Mouse (Mus musculus): ENCODE measurements around the gene Inpp5b. TPM values are rescaled to one million over a fixed set of nuclear protein-coding genes. Genes with fewer than 3 reads are reported as not detected.

Inpp5b gene
- total and polyA plus RNA-seq, 2 experiments from 2014 or later, result 14.3 to 20.5 TPM

DNA sequence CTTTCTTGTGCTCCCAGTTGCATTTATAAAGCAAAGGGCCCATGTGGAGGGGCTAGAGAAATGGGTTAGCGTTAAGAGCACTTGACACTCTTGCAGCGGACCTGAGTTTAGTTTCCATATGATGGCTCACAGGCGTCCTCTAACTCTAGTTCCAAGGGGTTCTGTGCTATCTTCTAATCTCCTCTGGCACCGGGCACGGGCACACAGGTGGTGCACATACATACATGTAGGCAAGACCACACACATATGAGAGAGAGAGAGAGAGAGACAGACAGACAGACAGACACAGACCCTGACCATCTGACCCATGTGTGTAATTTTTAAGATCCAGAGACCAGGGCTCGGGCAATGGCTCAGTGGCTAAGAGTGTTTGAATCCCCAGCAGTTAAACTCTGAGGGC, 32.3 kb downstream of the Inpp5b start:
- no peak for TF ChIP-seq CTCF (IDR thresholded peaks at IDR 0.05)
- WGBS, result 93% methylated on average over 6 of the region's 6 CpGs
- Histone ChIP-seq H3K4me3 (ENCODE audit: low read depth, low read length) (no peak overlapping the region), H3K4me2 (ENCODE audit: low read depth, low read length, poor library complexity, severe bottlenecking) (no peak overlapping the region), H3K4me1 (ENCODE audit: insufficient read depth, low read length) (no peaks in the 10 kb centered on the region), H3K9me3 (ENCODE audit: low read length) (no peaks in the 10 kb centered on the region), H3K27ac (ENCODE audit: low read depth, low read length) (no peak overlapping the region), H3K27me3 (ENCODE audit: insufficient read depth, low read length) (no peaks in the 10 kb centered on the region), H3K9ac (replicated peaks; ENCODE audit: low read length, poor library complexity, severe bottlenecking) (no peak overlapping the region), H3K36me3 (ENCODE audit: insufficient read depth, low read length) (peaks cover 7% of the 10 kb centered on the region)
- ATAC-seq (ENCODE audit: low FRiP score) (no peak), DNase-seq (ENCODE audit: low spot score) (no peak)

DNA sequence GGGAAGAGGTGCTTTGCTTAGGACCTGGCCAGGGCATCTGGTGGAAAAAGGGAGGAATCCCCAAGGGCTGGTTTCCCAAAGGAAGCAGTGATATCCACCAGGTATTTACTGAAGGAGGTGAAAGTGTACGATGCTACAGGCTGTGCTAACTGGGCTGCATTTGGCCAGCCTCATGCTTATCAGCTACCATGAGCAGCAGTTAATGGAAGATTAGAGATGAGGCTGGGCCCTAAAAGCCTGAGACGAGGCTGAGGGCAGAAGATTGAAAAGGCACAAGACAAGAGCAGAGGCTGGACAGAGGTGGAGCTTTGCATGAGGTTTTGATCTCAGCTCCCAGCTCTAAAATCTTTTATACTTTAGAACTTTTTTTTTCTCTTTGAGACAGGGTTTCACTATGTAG, 32.8 kb downstream of the Inpp5b start:
- TF ChIP-seq CTCF (IDR thresholded peaks at IDR 0.05), result no peak
- WGBS, result 72% methylated on average over 2 of the region's 2 CpGs
- DNase-seq (ENCODE audit: low spot score), result no peak

DNA sequence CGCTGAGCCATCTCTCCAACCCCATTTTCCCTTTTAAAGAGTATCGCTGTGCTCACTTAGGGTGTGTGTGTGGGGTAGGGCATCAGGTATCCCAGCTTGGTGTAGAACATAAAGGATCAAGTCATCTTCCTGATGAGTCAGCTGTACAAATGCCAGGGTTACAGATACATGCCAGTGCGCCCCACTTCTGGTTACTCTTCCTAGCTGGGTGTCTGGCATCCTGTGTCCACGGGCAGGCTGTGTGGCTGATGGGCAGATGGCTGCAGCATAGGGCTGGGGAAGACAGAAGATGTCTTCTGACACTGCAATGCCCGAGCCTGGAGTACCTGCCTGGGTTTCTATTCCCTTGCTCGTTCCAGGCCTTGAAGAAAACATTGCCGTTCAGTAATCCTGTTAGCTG, 39.7 kb downstream of the Inpp5b start:
- no peaks in the 10 kb centered on the region for H3K27me3 ChIP-seq (ENCODE audit: insufficient read depth, low read length)
- H3K4me3 ChIP-seq (ENCODE audit: low read depth, low read length), result no peak overlapping the region
- 83% methylated on average over 7 of the region's 7 CpGs for WGBS
- no peaks in the 10 kb centered on the region for H3K9me3 ChIP-seq (ENCODE audit: low read length)
- no peaks in the 10 kb centered on the region for H3K4me1 ChIP-seq (ENCODE audit: insufficient read depth, low read length)
- H3K4me2 ChIP-seq (ENCODE audit: low read depth, low read length, poor library complexity, severe bottlenecking), result no peak overlapping the region
- no peak for DNase-seq (ENCODE audit: low spot score)
- no peak overlapping the region for H3K27ac ChIP-seq (ENCODE audit: low read depth, low read length)
- ATAC-seq (ENCODE audit: low FRiP score), result no peak
- TF ChIP-seq CTCF (IDR thresholded peaks at IDR 0.05), result no peak
- H3K36me3 ChIP-seq (ENCODE audit: insufficient read depth, low read length), result peaks cover 63% of the 10 kb centered on the region
- H3K9ac ChIP-seq (replicated peaks; ENCODE audit: low read length, poor library complexity, severe bottlenecking), result no peak overlapping the region

More for the DNA sequence above, 32.8 kb downstream of the Inpp5b start:
- no peaks in the 10 kb centered on the region for H3K9me3 ChIP-seq (ENCODE audit: low read length)
- H3K27me3 ChIP-seq (ENCODE audit: insufficient read depth, low read length), result no peaks in the 10 kb centered on the region
- H3K4me2 ChIP-seq (ENCODE audit: low read depth, low read length, poor library complexity, severe bottlenecking), result no peak overlapping the region
- no peak overlapping the region for H3K9ac ChIP-seq (replicated peaks; ENCODE audit: low read length, poor library complexity, severe bottlenecking)
- H3K36me3 ChIP-seq (ENCODE audit: insufficient read depth, low read length), result peaks cover 11% of the 10 kb centered on the region
- H3K27ac ChIP-seq (ENCODE audit: low read depth, low read length), result no peak overlapping the region
- H3K4me3 ChIP-seq (ENCODE audit: low read depth, low read length), result no peak overlapping the region
- H3K4me1 ChIP-seq (ENCODE audit: insufficient read depth, low read length), result no peaks in the 10 kb centered on the region
- ATAC-seq (ENCODE audit: low FRiP score), result no peak

DNA sequence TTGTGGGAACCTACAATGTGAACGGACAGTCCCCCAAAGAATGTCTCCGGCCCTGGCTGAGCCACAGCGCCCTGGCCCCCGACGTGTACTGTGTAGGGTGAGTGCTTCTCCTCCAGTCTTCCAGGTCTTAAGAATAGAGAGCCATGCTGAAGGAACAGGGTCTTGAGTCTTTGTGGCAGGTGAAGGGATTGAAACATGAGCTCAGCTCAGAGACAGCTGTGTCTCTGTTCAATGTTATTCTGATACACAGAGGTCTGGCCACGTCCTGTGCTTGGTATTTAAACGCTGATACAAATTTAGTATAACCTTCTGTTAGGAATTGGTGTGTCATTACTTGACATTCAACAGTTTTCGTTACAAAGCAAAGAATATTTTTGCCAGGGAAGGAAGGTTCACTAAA, 40.7 kb downstream of the Inpp5b start:
- Histone ChIP-seq H3K9me3 (ENCODE audit: low read length) (no peaks in the 10 kb centered on the region), H3K27me3 (ENCODE audit: insufficient read depth, low read length) (no peaks in the 10 kb centered on the region), H3K4me3 (ENCODE audit: low read depth, low read length) (no peak overlapping the region), H3K4me1 (ENCODE audit: insufficient read depth, low read length) (no peaks in the 10 kb centered on the region), H3K27ac (ENCODE audit: low read depth, low read length) (no peak overlapping the region), H3K9ac (replicated peaks; ENCODE audit: low read length, poor library complexity, severe bottlenecking) (no peak overlapping the region), H3K4me2 (ENCODE audit: low read depth, low read length, poor library complexity, severe bottlenecking) (no peak overlapping the region), H3K36me3 (ENCODE audit: insufficient read depth, low read length) (peaks cover 70% of the 10 kb centered on the region)
- no peak for TF ChIP-seq CTCF (IDR thresholded peaks at IDR 0.05)
- WGBS, result 96% methylated on average over 8 of the region's 8 CpGs
- DNase-seq (ENCODE audit: low spot score), result no peak
- no peak for ATAC-seq (ENCODE audit: low FRiP score)

DNA sequence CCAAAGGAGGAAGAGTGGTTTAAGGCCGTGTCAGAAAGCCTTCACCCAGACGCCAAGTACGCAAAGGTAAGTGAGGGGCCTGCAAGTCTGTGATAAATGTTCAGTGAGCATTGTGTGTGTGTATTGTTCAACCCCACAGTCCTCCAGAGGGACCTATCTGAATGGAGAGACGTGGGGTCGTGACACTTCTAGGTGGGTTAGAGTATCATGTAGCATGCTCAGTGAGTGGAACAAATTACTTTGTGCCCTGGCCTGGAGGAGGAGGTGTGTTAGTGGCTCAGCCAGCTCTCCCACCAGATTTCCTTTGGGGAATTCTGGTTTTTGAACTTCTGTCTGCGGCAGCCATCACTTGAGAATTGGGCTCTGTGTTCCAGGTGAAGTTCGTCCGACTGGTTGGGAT, 42.3 kb downstream of the Inpp5b start:
- Histone ChIP-seq H3K4me3 (ENCODE audit: low read depth, low read length) (no peak overlapping the region), H3K4me2 (ENCODE audit: low read depth, low read length, poor library complexity, severe bottlenecking) (no peak overlapping the region), H3K27ac (ENCODE audit: low read depth, low read length) (no peak overlapping the region), H3K4me1 (ENCODE audit: insufficient read depth, low read length) (no peaks in the 10 kb centered on the region), H3K36me3 (ENCODE audit: insufficient read depth, low read length) (peaks cover 74% of the 10 kb centered on the region), H3K9me3 (ENCODE audit: low read length) (no peaks in the 10 kb centered on the region), H3K27me3 (ENCODE audit: insufficient read depth, low read length) (no peaks in the 10 kb centered on the region), H3K9ac (replicated peaks; ENCODE audit: low read length, poor library complexity, severe bottlenecking) (no peak overlapping the region)
- TF ChIP-seq CTCF (IDR thresholded peaks at IDR 0.05), result no peak
- 92% methylated on average over 8 of the region's 8 CpGs for WGBS
- ATAC-seq (ENCODE audit: low FRiP score) (no peak), DNase-seq (ENCODE audit: low spot score) (no peak)

DNA sequence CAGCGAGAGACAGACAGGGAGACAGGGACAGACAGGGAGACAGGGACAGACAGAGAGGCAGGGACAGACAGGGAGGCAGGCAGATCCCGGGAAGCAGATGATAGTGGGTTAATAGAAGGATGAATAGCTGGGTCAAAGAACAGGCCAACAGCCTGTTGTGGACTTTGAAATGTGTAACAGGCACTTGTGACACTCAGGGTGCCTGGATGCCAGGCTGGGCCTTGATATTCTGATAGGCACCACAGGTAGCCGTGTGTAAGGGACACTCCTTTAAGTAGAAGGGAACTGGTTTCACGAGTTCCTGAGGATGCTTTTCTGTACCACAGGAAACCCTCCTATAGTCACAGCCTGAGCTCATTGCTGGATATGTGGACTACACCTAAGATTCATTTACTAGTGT, 48.4 kb downstream of the Inpp5b start:
- Histone ChIP-seq H3K27me3 (ENCODE audit: insufficient read depth, low read length) (no peaks in the 10 kb centered on the region), H3K9me3 (ENCODE audit: low read length) (no peaks in the 10 kb centered on the region), H3K4me3 (ENCODE audit: low read depth, low read length) (no peak overlapping the region), H3K4me2 (ENCODE audit: low read depth, low read length, poor library complexity, severe bottlenecking) (no peak overlapping the region), H3K4me1 (ENCODE audit: insufficient read depth, low read length) (no peaks in the 10 kb centered on the region), H3K36me3 (ENCODE audit: insufficient read depth, low read length) (peaks cover 76% of the 10 kb centered on the region), H3K27ac (ENCODE audit: low read depth, low read length) (no peak overlapping the region), H3K9ac (replicated peaks; ENCODE audit: low read length, poor library complexity, severe bottlenecking) (0 out of 2 replicates have a peak overlapping the region, but pooled peaks have one; percentile 4)
- ATAC-seq (ENCODE audit: low FRiP score) (no peak), DNase-seq (ENCODE audit: low spot score) (no peak)
- no peak for TF ChIP-seq CTCF (IDR thresholded peaks at IDR 0.05)
- 84% methylated on average over 4 of the region's 4 CpGs for WGBS

Data from midbrain, postnatal 0 days (tissue).